Mouse (Mus musculus): ENCODE measurements around the gene Ddah1.
A peak's percentile ranks its signal among the peaks of the same experiment; 100 is the strongest.
"Not testable (repeated sequence)": the region's sequence is repeated elsewhere in the genome, so short reads cannot be mapped to it uniquely, and the experiment has no call there.

The Ddah1 gene

GRCm38 (mm10) chr3:145874126-145874525 lies 115.7 kb downstream of the Ddah1 start:
- no peak for DNase-seq

GRCm38 (mm10) chr3:145876120-145876519 lies 117.6 kb downstream of the Ddah1 start:
- DNase-seq = no peak

- DNase-seq = not testable (repeated sequence)
Measured at GRCm38 (mm10) chr3:145878867-145879266, 120.4 kb downstream of the Ddah1 start.

DNA sequence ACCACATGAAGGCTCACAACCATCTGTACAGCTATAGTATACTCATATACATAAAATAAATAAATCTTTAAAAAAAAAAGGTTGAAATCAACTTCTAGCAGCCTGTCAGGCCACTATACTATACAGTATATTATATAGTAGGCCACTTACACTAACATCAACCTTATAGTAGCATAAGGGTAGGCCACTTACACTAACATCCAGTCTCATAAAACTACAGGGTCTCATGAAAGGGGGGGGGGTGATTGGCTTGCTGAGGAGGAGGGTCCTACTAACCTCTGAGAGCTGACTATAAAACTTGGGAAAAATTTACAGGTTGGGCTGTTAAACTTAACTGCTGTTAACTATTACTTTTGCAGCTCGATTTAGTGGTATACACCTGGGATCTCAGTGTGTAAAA lies 121.9 kb downstream of the Ddah1 start:
- no peak for DNase-seq

DNA sequence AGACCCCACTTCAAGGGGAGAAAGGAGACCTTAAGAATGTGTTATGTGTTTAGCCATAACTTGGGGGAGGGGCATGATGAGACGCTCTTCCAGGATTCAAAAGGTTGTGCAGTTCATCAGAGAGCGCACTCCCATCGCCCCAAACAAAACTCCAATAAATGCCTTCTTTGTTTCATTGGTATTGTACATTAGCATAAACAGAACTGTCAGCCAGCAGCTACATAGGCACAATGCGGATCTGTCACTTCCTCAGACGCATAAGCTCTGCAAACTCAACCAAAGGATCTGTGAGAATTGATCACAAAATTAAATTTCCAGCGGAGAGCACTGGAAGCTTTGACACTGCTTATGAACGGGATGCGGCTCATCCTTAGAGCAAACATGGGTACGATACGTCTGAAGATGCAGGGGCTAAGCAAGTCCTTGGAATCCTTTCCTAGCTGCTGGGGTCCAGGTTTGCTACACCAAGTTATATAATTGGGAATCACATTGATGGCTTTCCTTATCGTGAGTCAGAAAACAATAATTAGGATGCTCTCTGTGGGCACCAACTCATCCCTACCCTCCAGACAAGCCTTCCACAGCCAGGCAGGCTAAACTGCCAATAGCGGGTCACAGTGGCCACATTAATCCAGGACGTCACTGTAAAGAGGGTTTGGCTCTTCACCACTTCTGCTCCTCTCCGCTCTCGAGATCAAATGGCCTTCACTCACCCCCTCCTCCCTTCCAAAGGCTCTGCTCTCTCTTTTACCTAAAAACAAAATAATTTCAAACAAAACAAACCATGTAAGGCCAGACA lies 123.8 kb downstream of the Ddah1 start:
- no peak for DNase-seq

GRCm38 (mm10) chr3:145883233-145883632 lies 124.8 kb downstream of the Ddah1 start:
- DNase-seq = no peak

GRCm38 (mm10) chr3:145885376-145885775 lies 126.9 kb downstream of the Ddah1 start:
- DNase-seq = no peak

DNA sequence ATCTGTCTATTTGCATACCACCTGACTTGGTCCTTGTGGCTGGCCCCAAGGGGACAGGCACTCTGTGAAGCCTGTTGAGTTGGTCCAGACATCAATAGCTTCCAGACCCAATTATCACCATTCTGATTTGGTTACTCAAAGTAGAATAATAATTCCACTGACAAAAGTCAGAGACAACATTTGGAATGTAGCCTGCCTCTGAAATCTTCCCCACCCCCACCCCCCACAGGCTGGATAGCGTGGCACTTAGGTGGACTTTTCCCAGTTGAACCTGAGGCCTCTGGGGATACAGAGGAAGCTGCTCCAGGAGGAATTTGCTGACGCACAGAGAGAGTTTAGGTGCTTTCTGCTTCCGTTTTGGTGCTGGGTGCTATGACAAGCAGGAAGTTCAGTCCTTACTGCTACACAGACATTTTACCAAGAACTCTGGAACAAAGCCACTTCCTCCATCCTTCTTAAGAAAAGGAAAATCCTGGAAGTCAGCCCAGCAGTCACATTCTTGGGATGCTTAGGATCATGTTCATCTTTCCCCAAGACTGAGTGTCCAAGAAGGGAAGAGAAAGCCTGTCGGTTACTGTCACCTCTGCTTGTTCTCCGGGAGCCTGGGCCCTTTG lies 127.5 kb downstream of the Ddah1 start:
- DNase-seq = no peak

- DNase-seq = no peak
Measured at GRCm38 (mm10) chr3:145887430-145887971, 129.0 kb downstream of the Ddah1 start.

DNA sequence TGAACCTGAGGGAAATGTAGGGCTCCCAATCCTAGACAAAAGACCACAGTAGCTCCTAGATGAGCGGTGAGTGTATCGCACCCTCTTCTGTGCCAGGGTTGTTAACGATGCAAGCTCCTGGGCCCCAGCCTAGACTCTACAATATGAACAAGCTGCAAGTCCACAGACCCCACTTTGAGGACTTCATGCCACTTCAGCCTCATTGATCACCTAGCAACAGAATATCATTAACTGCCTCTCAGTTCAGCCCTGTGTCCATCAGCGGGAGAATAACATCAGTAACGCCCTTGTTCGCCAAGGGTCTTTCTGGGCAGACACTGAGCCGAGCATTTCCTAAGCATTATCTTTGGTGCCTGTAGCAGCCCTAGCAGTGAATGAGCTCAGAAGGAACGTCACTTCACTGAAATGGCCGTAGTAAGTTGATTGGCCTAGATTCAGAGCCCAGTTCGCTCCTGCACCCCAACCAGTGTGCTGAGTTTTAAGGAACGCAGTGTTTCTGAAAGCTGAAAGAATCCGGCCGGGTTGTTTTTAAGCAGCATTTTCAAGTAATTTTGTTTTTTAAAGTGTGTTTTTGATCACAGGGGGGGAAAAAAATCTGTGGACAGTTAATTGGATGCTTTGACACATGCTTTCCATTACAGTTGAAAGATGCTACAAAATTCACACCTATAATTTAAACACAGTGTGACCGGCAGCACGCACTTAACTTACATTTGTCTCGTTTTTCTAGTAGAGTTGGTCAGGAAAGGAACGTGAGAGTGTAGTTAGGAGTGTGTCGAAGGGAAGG lies 132.1 kb downstream of the Ddah1 start:
- DNase-seq = no peak

DNA sequence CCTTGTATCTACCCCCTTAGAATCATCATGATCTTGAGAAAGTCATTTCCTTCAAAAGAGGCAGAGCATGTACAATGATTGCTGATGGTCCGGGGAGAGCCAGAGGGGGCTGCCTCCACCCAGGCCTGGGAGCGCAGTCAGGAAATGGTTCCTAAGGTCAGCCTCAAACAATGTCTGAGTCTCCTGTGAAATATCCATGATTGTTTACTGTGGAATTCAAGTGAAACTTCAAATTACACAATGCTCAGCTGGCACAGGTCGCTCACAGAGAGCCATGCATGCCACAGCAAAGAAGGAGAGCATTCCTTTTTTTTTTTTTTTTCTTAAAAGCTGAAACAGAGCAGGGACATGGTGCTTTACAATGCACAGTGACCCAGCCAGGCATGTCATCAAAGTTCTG lies 134.0 kb downstream of the Ddah1 start:
- no peak for DNase-seq

DNA sequence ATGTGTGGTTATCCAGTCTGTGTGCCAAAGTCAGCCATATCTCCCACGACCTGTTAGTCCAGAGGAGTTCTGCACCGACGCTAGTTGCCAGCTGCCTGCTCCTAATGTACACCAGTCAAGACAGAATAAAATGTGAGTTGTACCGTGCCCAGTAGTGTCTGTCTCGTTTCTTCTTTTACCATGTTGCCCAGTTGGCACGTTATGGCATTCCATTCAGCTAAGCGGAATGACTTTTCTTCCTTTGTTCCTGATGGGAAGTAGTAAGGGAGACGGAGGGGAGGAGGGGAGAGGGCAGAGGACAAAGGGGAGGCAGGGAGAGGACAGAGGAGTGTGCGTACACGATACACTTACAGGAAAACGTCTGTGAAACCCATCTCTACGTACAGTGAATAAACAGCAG lies 135.7 kb downstream of the Ddah1 start:
- no peak for DNase-seq

- DNase-seq = no peak
Measured at GRCm38 (mm10) chr3:145897749-145898148, 139.3 kb downstream of the Ddah1 start.

- DNase-seq = no peak
Measured at GRCm38 (mm10) chr3:145899832-145900231, 141.4 kb downstream of the Ddah1 start.

GRCm38 (mm10) chr3:145903530-145903929 lies 145.1 kb downstream of the Ddah1 start:
- DNase-seq = no peak

- peak; percentile 44 for DNase-seq
Measured at GRCm38 (mm10) chr3:145904850-145905776, 146.6 kb downstream of the Ddah1 start.

DNA sequence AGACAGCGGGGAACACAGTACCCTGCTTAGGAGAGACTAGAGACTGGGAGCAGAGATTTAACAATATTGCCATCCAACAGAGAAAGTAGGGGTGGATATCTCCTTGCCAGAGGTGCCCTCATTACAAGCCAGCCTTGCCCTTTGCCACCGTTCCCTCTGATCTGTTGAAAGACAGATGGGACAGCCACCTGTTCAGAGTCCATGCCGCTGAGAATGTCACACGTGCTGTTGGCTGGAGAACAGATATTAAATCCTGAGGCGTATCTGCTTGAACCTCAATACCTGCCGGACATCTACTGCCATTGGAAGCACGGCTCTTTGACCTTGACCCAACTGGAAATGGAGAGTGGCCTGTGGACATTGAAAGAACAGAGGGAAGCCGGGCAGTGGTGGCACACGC lies 148.1 kb downstream of the Ddah1 start:
- DNase-seq = no peak

DNA sequence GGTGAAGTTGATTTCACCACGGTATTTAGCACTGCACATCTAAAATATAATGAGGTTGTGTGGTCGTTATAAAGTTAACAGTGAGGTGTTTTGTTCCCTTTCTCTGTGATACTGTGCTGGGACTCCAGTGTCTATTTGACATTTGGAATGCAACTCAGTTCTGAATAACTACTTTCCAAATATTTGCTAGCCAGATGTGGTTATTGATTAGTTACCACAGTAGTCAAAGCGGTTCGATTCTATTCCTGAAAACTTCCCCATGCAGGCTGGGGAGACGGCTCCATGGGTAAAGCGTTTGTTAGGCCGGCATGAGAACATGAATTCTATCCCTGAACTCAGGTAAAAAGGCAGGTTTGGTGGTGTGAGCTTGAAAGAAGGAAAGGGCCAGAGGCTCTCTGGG lies 154.0 kb downstream of the Ddah1 start:
- DNase-seq = no peak

GRCm38 (mm10) chr3:145913263-145913662 lies 154.8 kb downstream of the Ddah1 start:
- no peak for DNase-seq

DNA sequence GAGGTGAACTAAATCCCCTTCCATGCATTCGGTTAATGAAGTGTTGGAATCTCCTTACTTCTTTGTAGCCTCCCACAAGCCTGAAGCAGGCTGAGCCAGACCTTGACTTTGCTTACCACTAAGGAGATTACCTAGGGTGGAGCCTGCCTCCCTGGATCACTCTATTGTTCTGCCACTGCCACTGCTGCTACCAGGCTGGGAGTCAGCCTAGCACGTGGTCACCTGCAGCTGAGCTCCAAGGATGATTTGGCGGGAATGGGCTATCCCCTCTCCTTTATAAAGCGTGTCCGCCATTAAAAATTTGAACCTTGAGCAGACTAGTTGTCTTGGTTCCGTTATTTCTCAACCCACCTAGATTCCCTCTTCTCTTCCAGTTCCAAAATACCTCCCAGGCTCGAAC lies 155.5 kb downstream of the Ddah1 start:
- not testable (repeated sequence) for DNase-seq

- DNase-seq = no peak
Measured at GRCm38 (mm10) chr3:145916374-145916773, 157.9 kb downstream of the Ddah1 start.

GRCm38 (mm10) chr3:145916826-145917225 lies 158.4 kb downstream of the Ddah1 start:
- DNase-seq = no peak
